20 mouse cellular contexts compared by ENCODE assay signal in the genomic region with DNA sequence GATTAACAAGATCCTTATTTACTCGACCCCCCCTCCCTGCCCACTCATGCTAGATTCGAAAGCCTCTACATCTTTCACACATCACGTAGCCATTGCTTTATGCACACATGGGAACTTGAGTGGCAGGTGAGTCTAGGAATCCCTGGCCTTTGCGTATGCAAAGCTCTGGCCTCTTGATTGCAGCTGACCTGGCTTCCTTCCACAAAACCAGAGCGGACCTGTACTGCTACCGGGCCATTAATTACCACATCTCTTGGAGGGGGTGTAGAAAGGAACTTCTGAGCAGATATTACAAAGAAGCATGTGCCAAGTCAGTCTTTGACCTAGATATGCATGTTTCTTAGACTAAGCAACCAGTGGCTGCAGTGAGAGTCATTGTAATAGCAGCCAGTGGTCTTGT. TPM values are rescaled to one million over a fixed set of nuclear protein-coding genes. Genes with fewer than 3 reads are reported as not detected.
DNase-seq lines count a peak whose midpoint lies in the region; ATAC-seq and TF ChIP-seq lines count a peak whose summit lies in the region.
"Had no signal": no experiment of that assay in that cellular context is flagged by ENCODE, and none has a peak within 500 bp of the region (broad histone marks: within the 10 kb centered on the region; RNA-seq: fewer than 3 reads in every experiment).

No protein-coding gene starts in this region.

- no peak overlapping the region for H3K27ac ChIP-seq in heart, embryonic 10.5 days
- H3K27ac ChIP-seq in lung, postnatal 0 days (ENCODE audit: low read length) = no peak overlapping the region
- H3K27ac ChIP-seq in intestine, embryonic 16.5 days (ENCODE audit: low read length) = no peak overlapping the region
- H3K27ac ChIP-seq: embryonic facial prominence, embryonic 15.5 days; forebrain, embryonic 15.5 days; hindbrain, embryonic 13.5 days; hindbrain, postnatal 0 days had no signal

- no peaks in the 10 kb centered on the region for H3K27me3 ChIP-seq in heart, embryonic 10.5 days (ENCODE audit: insufficient read depth, poor library complexity, severe bottlenecking)
- H3K27me3 ChIP-seq in lung, postnatal 0 days (replicated peaks; ENCODE audit: insufficient read depth, low read length) = no peaks in the 10 kb centered on the region
- no peaks in the 10 kb centered on the region for H3K27me3 ChIP-seq in intestine, embryonic 16.5 days (replicated peaks; ENCODE audit: control insufficient read depth, insufficient read depth, low read length)
- H3K27me3 ChIP-seq: CH12.LX; embryonic facial prominence, embryonic 15.5 days; forebrain, embryonic 15.5 days; hindbrain, embryonic 13.5 days; Patski had no signal

- no peak overlapping the region for H3K4me2 ChIP-seq in lung, postnatal 0 days (replicated peaks; ENCODE audit: low read depth, low read length)
- H3K4me2 ChIP-seq in intestine, embryonic 16.5 days (ENCODE audit: low read depth, low read length) = no peak overlapping the region
- H3K4me2 ChIP-seq: embryonic facial prominence, embryonic 15.5 days; forebrain, embryonic 15.5 days; hindbrain, embryonic 13.5 days had no signal

- H3K4me1 ChIP-seq in heart, embryonic 10.5 days = peaks cover 11% of the 10 kb centered on the region
- H3K4me1 ChIP-seq in lung, postnatal 0 days (ENCODE audit: insufficient read depth, low read depth, low read length) = no peaks in the 10 kb centered on the region
- 0 out of 2 replicates have a peak, but pooled peaks cover 3% of the 10 kb centered on the region for H3K4me1 ChIP-seq in intestine, embryonic 16.5 days (ENCODE audit: control insufficient read depth, insufficient read depth, low read length)
- H3K4me1 ChIP-seq: embryonic facial prominence, embryonic 15.5 days; forebrain, embryonic 15.5 days; hindbrain, embryonic 13.5 days had no signal

- H3K9me3 ChIP-seq in heart, embryonic 10.5 days = no peaks in the 10 kb centered on the region
- peaks cover 4% of the 10 kb centered on the region; the same call in 1 of the 2 replicates for H3K9me3 ChIP-seq in lung, postnatal 0 days (ENCODE audit: low read length)
- H3K9me3 ChIP-seq in intestine, embryonic 16.5 days (ENCODE audit: control insufficient read depth, low read length) = 0 out of 2 replicates have a peak, but pooled peaks cover 3% of the 10 kb centered on the region
- H3K9me3 ChIP-seq: embryonic facial prominence, embryonic 15.5 days; forebrain, embryonic 15.5 days; hindbrain, embryonic 13.5 days had no signal

- 82% methylated on average over 6 of the region's 6 CpGs for WGBS in heart, embryonic 10.5 days
- WGBS in lung, postnatal 0 days = 41% methylated on average over 6 of the region's 6 CpGs
- WGBS in intestine, embryonic 16.5 days = 74% methylated on average over 6 of the region's 6 CpGs

- H3K36me3 ChIP-seq in heart, embryonic 10.5 days = no peaks in the 10 kb centered on the region
- no peaks in the 10 kb centered on the region for H3K36me3 ChIP-seq in lung, postnatal 0 days (ENCODE audit: insufficient read depth, low read length)
- H3K36me3 ChIP-seq in intestine, embryonic 16.5 days (ENCODE audit: control insufficient read depth, insufficient read depth, low read length) = no peaks in the 10 kb centered on the region
- H3K36me3 ChIP-seq: embryonic facial prominence, embryonic 15.5 days; forebrain, embryonic 15.5 days; hindbrain, embryonic 13.5 days had no signal

- no peak; the same call in 1 of the 2 replicates for ATAC-seq in lung, postnatal 0 days
- ATAC-seq in granulocyte monocyte progenitor cell, adult 5-6 weeks (replicated peaks; ENCODE audit: poor library complexity, severe bottlenecking) = peak; percentile 8; the same call in 1 of the 2 replicates
- ATAC-seq in intestine, embryonic 16.5 days = no peak
- ATAC-seq: activated CD4-positive, CD25-positive, alpha-beta regulatory T cell, adult 4 months; forebrain, embryonic 15.5 days; hindbrain, postnatal 0 days; Patski had no signal

- no peak overlapping the region for H3K4me3 ChIP-seq in heart, embryonic 10.5 days
- H3K4me3 ChIP-seq in lung, postnatal 0 days (ENCODE audit: low read depth, low read length) = no peak overlapping the region
- no peak overlapping the region for H3K4me3 ChIP-seq in intestine, embryonic 16.5 days (ENCODE audit: low read length)
- H3K4me3 ChIP-seq: embryonic facial prominence, embryonic 15.5 days; erythroblast, embryonic 14.5 days; forebrain, embryonic 15.5 days; hindbrain, embryonic 13.5 days had no signal

- no peak for TF ChIP-seq EP300 in lung, postnatal 0 days (IDR thresholded peaks at IDR 0.05)

- TF ChIP-seq CTCF in lung, postnatal 0 days (IDR thresholded peaks at IDR 0.05) = no peak

- DNase-seq in heart, embryonic 10.5 days (ENCODE audit: low spot score) = peak; percentile 35
- no peak for DNase-seq in heart, adult 18-20 months
- peak; percentile 41 for DNase-seq in lung, postnatal 0 days (ENCODE audit: low spot score)
- no peak for DNase-seq in lung, adult 18-20 months
- DNase-seq: adrenal gland, postnatal 36 days; cerebellum, adult 2 months; cerebellum, postnatal 10 days; embryo, embryonic 11 days; gastrocnemius, postnatal 36 days; heart, postnatal 10 days had no signal

- no peak overlapping the region for H3K9ac ChIP-seq in lung, postnatal 0 days (replicated peaks; ENCODE audit: low read depth)
- H3K9ac ChIP-seq in intestine, embryonic 16.5 days (ENCODE audit: low read depth, low read length) = no peak overlapping the region
- H3K9ac ChIP-seq: embryonic facial prominence, embryonic 15.5 days; forebrain, embryonic 15.5 days; hindbrain, embryonic 13.5 days had no signal

RNA-seq across cellular contexts. Expression of a gene that starts 55.4 kb away (rescaled TPM):
- 14.7 and 20.3 TPM in 2 replicates for polyA plus RNA-seq in heart, embryonic 10.5 days (2016; fragmentation: Nextera tagmentation; extraction: Ambion mirVana)
- 100 to 1,000 TPM in 1 of 2 experiments, 10 to 100 TPM in 1; 97.6 to 122 TPM for total RNA-seq in heart, adult 18-20 months (2021)
- polyA plus RNA-seq in lung, postnatal 0 days (2015; fragmentation: Nextera tagmentation; extraction: Ambion mirVana) = 17.2 and 20.8 TPM in 2 replicates
- 25.0 and 26.7 TPM in 2 replicates for total RNA-seq in granulocyte monocyte progenitor cell, adult 5-6 weeks (2014; fragmentation: Nextera tagmentation)
- 15.4 and 18.4 TPM in 2 replicates for total RNA-seq in granulocyte monocyte progenitor cell, adult 5-6 weeks (2017)
- 5.6 and 6.1 TPM in 2 replicates for polyA plus RNA-seq in intestine, embryonic 16.5 days (2015; fragmentation: Nextera tagmentation; extraction: Ambion mirVana)

Comparison
In these comparisons a context has a peak if more than half of its experiments do, and no peak if none do; other contexts are left out.
1. DNase-seq: peak in heart, embryonic 10.5 days (single experiment) and lung, postnatal 0 days (single experiment); none in heart, adult 18-20 months (0 of 2) and lung, adult 18-20 months (0 of 2).